Mouse (Mus musculus): Measurements from ENCODE around the gene Slc22a2.

- TF ChIP-seq TAL1 (IDR thresholded peaks at IDR 0.05; ENCODE audit: low read length) (no peak), GATA1 (IDR thresholded peaks at IDR 0.05; ENCODE audit: low read length) (no peak)
Measured at GRCm38 (mm10) chr17:12571924-12572463, 11.9 kb upstream of the Slc22a2 start.

Measured in erythroblast, embryonic 14.5 days (primary cell).